Mouse (Mus musculus) kidney, postnatal 0 days (tissue): ENCODE results near the gene Fer. TPM values are rescaled to one million over a fixed set of nuclear protein-coding genes. Genes with fewer than 3 reads are reported as not detected.

ENCODE experiments used
- ATAC-seq: fragments of 200-750 bp; cut with Nextera tagmentation; replicated peaks from 2 replicates; pipeline ENCODE4 v1.8.0; 2017; ENCODE audit warnings: low read depth, moderate number of reproducible peaks, moderate TSS enrichment, moderate library complexity; ENCODE audit not compliant: low FRiP score
- DNase-seq: peaks from one replicate; pipeline ENCODE4 v3.0.0-alpha.2; 2016; ENCODE audit warnings: low spot score
- H3K27ac ChIP-seq: fragments of 300-500 bp; sonication (generic); 2 replicates; pipeline ENCODE4 v1.5.1; 2014; ENCODE audit warnings: mild to moderate bottlenecking
- H3K27me3 ChIP-seq: fragments of 300-500 bp; sonication (generic); 2 replicates; pipeline ENCODE4 v1.6.1; 2014; ENCODE audit warnings: low read length, mixed read lengths; ENCODE audit not compliant: insufficient read depth
- H3K36me3 ChIP-seq: fragments of 300-500 bp; sonication (generic); 2 replicates; pipeline ENCODE4 v1.6.1; 2014; ENCODE audit warnings: low read length, mixed read lengths; ENCODE audit not compliant: insufficient read depth
- H3K4me1 ChIP-seq: fragments of 300-500 bp; sonication (generic); replicated peaks from 2 replicates; pipeline ENCODE4 v1.6.1; 2014; ENCODE audit warnings: antibody characterized with exemption, low read length, mixed read lengths; ENCODE audit not compliant: insufficient read depth
- H3K4me2 ChIP-seq: fragments of 300-500 bp; sonication (generic); 2 replicates; pipeline ENCODE4 v1.6.1; 2014; ENCODE audit warnings: mild to moderate bottlenecking, low read length, moderate library complexity, mixed read lengths
- H3K4me3 ChIP-seq: fragments of 300-500 bp; sonication (generic); replicated peaks from 2 replicates; pipeline ENCODE4 v1.5.1; 2014; ENCODE audit warnings: low read depth, low read length
- H3K9ac ChIP-seq: fragments of 300-500 bp; sonication (generic); 2 replicates; pipeline ENCODE4 v1.6.1; 2014; ENCODE audit warnings: low read depth, low read length
- H3K9me3 ChIP-seq: fragments of 300-500 bp; sonication (generic); replicated peaks from 2 replicates; pipeline ENCODE4 v1.6.1; 2016; ENCODE audit warnings: low read length, inconsistent platforms, mixed read lengths
- CTCF ChIP-seq: IDR thresholded peaks from 2 replicates; pipeline ENCODE4 v1.5.1; 2016; ENCODE audit warnings: antibody characterized with exemption, low read depth, mild to moderate bottlenecking, moderate library complexity
- WGBS: fragments of 180-500 bp; shearing (Covaris S2); extraction: QIAGEN DNeasy Blood & Tissue Kit; methylation state at CpG from one replicate; pipeline ENCODE4 v1.1.7; 2014; 5-methylcytosine and 5-hydroxymethylcytosine counted together
- polyA plus RNA-seq: library from polyadenylated mRNA; unstranded; fragments of >200 nt; fragmentation: Nextera tagmentation; extraction: Ambion mirVana; gene quantifications from 2 replicates; pipeline ENCODE4 v1.2.1, GENCODE M21; 2015

The Fer gene
- polyA plus RNA-seq, 1 experiment from 2014 or later = 24.1 TPM

DNA sequence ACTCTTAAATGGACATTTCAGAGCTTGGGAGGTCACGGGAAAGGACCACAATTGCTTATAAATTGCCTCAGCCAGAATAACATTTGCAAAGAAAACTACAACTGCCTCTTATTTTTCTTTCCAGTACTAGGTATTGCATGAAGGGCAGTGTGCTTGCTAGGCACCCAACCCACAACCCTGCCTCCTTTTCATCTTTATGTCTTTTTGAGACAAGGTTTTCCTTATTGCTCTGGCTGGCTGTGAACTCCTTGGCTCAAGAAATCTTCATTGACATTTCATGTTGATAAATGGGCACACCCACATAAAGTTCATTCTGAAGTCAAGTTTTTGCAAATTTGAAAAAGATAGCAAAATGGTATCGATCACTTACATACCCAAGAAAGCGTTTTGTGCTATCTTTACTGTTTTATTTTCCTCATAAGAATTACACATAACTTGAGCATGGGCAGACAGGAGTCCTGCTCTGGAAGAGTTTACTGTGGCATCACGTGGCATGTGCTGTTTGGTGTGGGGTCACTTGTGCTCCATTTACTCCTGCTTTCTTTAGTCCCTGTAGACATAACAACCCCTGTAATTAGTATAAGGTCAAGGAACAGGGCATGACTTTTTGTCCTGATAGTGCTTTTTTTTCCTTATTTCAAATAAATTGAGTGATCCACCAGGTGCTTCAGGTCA lies 142.8 kb downstream of the Fer start:
- H3K9me3 ChIP-seq = no peaks in the 10 kb centered on the region
- WGBS = 77% methylated on average over 4 of the region's 4 CpGs
- ATAC-seq = no peak
- no peak overlapping the region for H3K4me2 ChIP-seq
- no peak overlapping the region for H3K9ac ChIP-seq
- H3K4me3 ChIP-seq = no peak overlapping the region
- peaks cover 2% of the 10 kb centered on the region; the same call in 1 of the 2 replicates for H3K36me3 ChIP-seq
- DNase-seq = no peak
- TF ChIP-seq CTCF = no peak
- no peaks in the 10 kb centered on the region for H3K4me1 ChIP-seq
- no peaks in the 10 kb centered on the region for H3K27me3 ChIP-seq
- H3K27ac ChIP-seq = no peak overlapping the region

DNA sequence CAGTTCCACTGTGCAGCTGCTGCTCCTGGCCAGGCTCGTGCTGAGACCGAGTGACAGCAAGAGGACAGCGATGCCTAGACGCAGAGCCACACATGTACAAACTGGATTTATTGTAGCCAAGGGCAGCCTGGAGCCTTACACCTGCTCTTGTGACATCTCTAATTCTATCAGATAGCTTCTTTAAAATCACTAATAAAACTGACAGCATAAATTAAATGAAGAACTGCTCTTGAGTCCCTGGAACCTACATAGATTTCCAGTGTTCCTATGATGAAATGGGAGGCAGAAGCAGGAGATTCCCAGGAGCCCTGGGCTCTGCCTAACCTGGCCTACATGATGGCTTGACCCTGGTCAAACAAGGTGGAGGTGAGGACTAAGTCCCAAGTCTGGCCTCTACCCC lies 153.7 kb downstream of the Fer start:
- DNase-seq = no peak
- no peaks in the 10 kb centered on the region for H3K9me3 ChIP-seq
- 0 out of 2 replicates have a peak, but pooled peaks cover 4% of the 10 kb centered on the region for H3K36me3 ChIP-seq
- whole genome bisulfite sequencing = 71% methylated on average over 4 of the region's 4 CpGs
- H3K27me3 ChIP-seq = no peaks in the 10 kb centered on the region
- no peak overlapping the region for H3K9ac ChIP-seq
- no peak for TF ChIP-seq CTCF
- H3K27ac ChIP-seq = no peak overlapping the region
- H3K4me3 ChIP-seq = no peak overlapping the region
- H3K4me1 ChIP-seq = no peaks in the 10 kb centered on the region
- no peak for ATAC-seq
- H3K4me2 ChIP-seq = no peak overlapping the region

DNA sequence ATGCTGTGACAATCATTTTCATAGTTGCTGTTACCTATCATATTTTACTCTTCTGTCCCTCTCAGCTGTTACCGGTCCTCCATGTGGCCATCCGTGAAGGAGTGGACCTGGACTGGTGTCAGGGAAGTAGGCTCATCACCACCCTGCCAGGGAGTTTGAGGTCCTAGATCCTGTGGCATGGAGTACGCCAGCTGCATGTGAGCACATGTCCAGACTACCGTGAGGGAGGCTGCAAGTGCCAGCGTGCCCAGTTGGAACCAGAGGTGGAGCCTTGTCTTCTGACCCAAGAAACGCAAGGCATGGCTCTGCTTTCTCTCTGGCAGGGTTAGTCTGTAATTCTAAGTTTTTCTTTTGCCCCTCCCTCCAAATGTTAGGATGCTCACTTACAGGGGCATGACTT lies 155.4 kb downstream of the Fer start:
- Histone ChIP-seq H3K27ac (no peak overlapping the region), H3K4me2 (no peak overlapping the region), H3K9me3 (no peaks in the 10 kb centered on the region), H3K27me3 (no peaks in the 10 kb centered on the region), H3K9ac (no peak overlapping the region), H3K4me3 (no peak overlapping the region), H3K36me3 (0 out of 2 replicates have a peak, but pooled peaks cover 4% of the 10 kb centered on the region), H3K4me1 (no peaks in the 10 kb centered on the region)
- no peak for TF ChIP-seq CTCF
- WGBS = 92% methylated on average over 6 of the region's 6 CpGs
- no peak for ATAC-seq
- no peak for DNase-seq

DNA sequence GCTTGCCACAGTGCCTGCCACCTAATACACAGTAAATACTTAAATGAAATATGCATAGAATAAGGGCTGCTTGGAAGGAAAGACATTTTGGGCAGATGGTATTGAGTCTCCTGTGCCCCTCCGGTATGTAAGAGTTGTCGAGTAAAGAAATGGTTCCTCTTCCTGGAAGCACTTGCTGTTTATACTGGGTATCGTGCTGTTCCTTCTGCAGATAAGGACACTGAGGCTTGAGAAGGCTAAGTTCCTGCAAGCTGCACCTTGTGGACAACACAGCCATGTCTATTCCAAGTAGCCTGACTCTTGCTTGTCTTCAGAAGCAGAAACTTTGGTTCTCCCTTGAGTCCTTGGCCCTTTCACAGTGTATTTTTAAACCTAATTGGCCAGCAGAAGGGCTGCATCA lies 156.0 kb downstream of the Fer start:
- Histone ChIP-seq H3K9me3 (no peaks in the 10 kb centered on the region), H3K27me3 (no peaks in the 10 kb centered on the region), H3K9ac (no peak overlapping the region), H3K4me3 (no peak overlapping the region), H3K36me3 (0 out of 2 replicates have a peak, but pooled peaks cover 4% of the 10 kb centered on the region), H3K4me1 (no peaks in the 10 kb centered on the region), H3K4me2 (no peak overlapping the region), H3K27ac (no peak overlapping the region)
- ATAC-seq (no peak), DNase-seq (no peak)
- TF ChIP-seq CTCF = no peak
- 91% methylated on average over 3 of the region's 3 CpGs for WGBS

DNA sequence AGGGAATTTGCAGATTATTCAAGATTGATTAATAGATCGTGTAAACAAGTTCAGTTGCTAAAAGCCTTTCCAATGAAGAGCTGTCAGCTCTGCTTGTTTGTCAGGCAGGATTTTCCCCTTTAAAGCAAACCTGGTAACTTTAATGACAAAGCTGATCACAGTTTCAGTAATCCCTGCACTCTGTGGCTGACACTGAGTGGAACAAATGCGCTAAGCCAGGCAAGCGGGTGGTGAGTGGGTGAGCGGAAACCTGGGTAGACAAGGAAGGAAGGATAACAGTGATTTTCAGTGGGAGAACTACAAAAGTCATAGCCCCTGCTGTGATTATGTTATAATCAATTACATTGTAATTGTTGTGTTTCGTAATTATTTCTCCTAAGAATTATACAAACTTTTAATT lies 156.8 kb downstream of the Fer start:
- 0 out of 2 replicates have a peak, but pooled peaks cover 4% of the 10 kb centered on the region for H3K36me3 ChIP-seq
- no peaks in the 10 kb centered on the region for H3K9me3 ChIP-seq
- H3K4me2 ChIP-seq = no peak overlapping the region
- no peak overlapping the region for H3K27ac ChIP-seq
- DNase-seq (no peak), ATAC-seq (no peak)
- 74% methylated on average over 5 of the region's 5 CpGs for WGBS
- no peak for TF ChIP-seq CTCF
- H3K9ac ChIP-seq = no peak overlapping the region
- H3K4me3 ChIP-seq = no peak overlapping the region
- H3K4me1 ChIP-seq = no peaks in the 10 kb centered on the region
- no peaks in the 10 kb centered on the region for H3K27me3 ChIP-seq

DNA sequence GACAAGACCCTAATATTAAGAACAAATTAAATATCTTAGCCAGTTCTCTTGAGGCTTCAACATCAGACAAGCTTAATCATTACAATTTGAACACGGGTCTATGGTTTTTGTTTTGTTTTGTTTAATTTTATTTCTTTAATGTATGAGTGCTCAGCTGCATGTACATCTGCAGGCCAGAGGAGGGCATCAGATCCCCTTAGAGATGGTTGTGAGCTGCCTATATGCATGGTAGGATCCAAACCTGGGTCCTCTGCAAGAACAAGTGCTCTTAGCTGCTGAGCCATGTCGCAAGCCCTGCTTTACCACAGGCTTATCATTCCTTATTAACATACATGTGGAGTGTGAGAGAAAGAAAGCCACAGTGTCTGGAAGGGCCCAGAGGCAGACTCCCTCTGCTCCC lies 163.6 kb downstream of the Fer start:
- H3K27me3 ChIP-seq = no peaks in the 10 kb centered on the region
- TF ChIP-seq CTCF = peak; percentile 61
- H3K4me3 ChIP-seq = no peak overlapping the region
- DNase-seq = no peak
- H3K9me3 ChIP-seq = no peaks in the 10 kb centered on the region
- no peak overlapping the region for H3K9ac ChIP-seq
- 83% methylated on average over 2 of the region's 2 CpGs for WGBS
- H3K4me2 ChIP-seq = no peak overlapping the region
- H3K36me3 ChIP-seq = 0 out of 2 replicates have a peak, but pooled peaks cover 3% of the 10 kb centered on the region
- H3K27ac ChIP-seq = no peak overlapping the region
- no peaks in the 10 kb centered on the region for H3K4me1 ChIP-seq
- no peak for ATAC-seq

DNA sequence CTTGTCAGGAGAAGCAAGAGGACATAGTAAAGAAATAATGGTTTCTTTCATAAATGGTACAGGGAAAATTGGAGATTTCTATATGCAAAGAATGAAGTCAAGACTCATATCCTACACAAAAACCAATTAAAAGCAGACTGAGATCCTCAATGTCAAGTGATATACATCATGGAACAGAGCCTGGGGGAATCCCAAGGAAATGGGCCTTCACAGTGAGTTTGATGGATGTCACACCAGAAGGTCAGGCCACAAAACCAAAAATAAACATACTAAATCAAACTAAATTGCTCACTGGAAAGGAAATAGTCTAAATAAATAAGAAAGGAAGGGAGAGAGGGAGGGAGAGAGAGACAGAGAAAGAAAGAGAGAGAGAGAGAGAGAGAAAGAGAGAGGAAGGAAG lies 178.9 kb downstream of the Fer start:
- H3K4me3 ChIP-seq = no peak overlapping the region
- no peaks in the 10 kb centered on the region for H3K27me3 ChIP-seq
- DNase-seq = peak; percentile 34
- TF ChIP-seq CTCF = no peak
- no peaks in the 10 kb centered on the region for H3K4me1 ChIP-seq
- H3K36me3 ChIP-seq = 0 out of 2 replicates have a peak, but pooled peaks cover 3% of the 10 kb centered on the region
- no peak overlapping the region for H3K4me2 ChIP-seq
- no peak for ATAC-seq
- no peaks in the 10 kb centered on the region for H3K9me3 ChIP-seq
- no peak overlapping the region for H3K27ac ChIP-seq
- H3K9ac ChIP-seq = no peak overlapping the region
